Mouse (Mus musculus) myocyte (in vitro differentiated cells): Measurements from ENCODE around the gene Aff1. TPM values are rescaled to one million over a fixed set of nuclear protein-coding genes. Genes with fewer than 3 reads are reported as not detected.

ENCODE experiments used
- H3K27me3 ChIP-seq: one replicate; pipeline ENCODE4 v1.6.1; 2011; ENCODE audit not compliant: control insufficient read depth, insufficient read depth, insufficient read length
- H3K36me3 ChIP-seq: one replicate; pipeline ENCODE4 v1.6.1; 2011; ENCODE audit not compliant: control insufficient read depth, insufficient read depth
- H3K4me2 ChIP-seq: one replicate; pipeline ENCODE4 v1.6.1; 2011; ENCODE audit warnings: low read depth, control low read depth
- H3K4me3 ChIP-seq: one replicate; pipeline ENCODE4 v1.5.1; 2011; ENCODE audit warnings: mild to moderate bottlenecking, control low read depth, moderate library complexity
- H3K79me2 ChIP-seq: one replicate; pipeline ENCODE4 v1.6.1; 2011; ENCODE audit not compliant: control insufficient read depth, insufficient read depth
- H3ac ChIP-seq: one replicate; pipeline ENCODE4 v1.6.1; 2011; ENCODE audit not compliant: control insufficient read depth, insufficient read length
- CEBPB ChIP-seq: IDR thresholded peaks from 2 replicates; pipeline ENCODE4 v1.6.1; 2011; ENCODE audit warnings: mild to moderate bottlenecking, moderate library complexity; ENCODE audit not compliant: poor library complexity, insufficient read depth, severe bottlenecking
- MAX ChIP-seq: IDR thresholded peaks from one replicate; pipeline ENCODE4 v1.6.1; 2011; ENCODE audit warnings: low read depth, mild to moderate bottlenecking, control low read depth
- MYOD1 ChIP-seq, 3 experiments: IDR thresholded peaks; one replicate each; pipeline ENCODE4 v1.6.1; 2011; ENCODE audit warnings: control low read depth in 2 of 3, low read depth in 2 of 3, mild to moderate bottlenecking in 2 of 3, moderate library complexity in 1 of 3; ENCODE audit not compliant: insufficient read length in 2 of 3, control insufficient read depth in 1 of 3
- POLR2A ChIP-seq: IDR thresholded peaks from one replicate; pipeline ENCODE4 v1.6.1; 2011; ENCODE audit warnings: low read depth, mild to moderate bottlenecking, control low read depth, moderate library complexity; ENCODE audit not compliant: insufficient read length
- POLR2AphosphoS2 ChIP-seq: IDR thresholded peaks from one replicate; pipeline ENCODE4 v1.6.1; 2011; ENCODE audit warnings: low read depth, control low read depth; ENCODE audit not compliant: insufficient read length
- SRF ChIP-seq: IDR thresholded peaks from one replicate; pipeline ENCODE4 v1.6.1; 2011; ENCODE audit warnings: low read depth; ENCODE audit not compliant: control insufficient read depth, insufficient read length
- TCF12 ChIP-seq: IDR thresholded peaks from one replicate; pipeline ENCODE4 v1.6.1; 2011; ENCODE audit warnings: mild to moderate bottlenecking, control low read depth; ENCODE audit not compliant: poor library complexity, insufficient read depth, severe bottlenecking
- polyA plus RNA-seq: library from polyadenylated mRNA; unstranded; fragments of >200 nt; fragmentation: generic; extraction: Trizol; gene quantifications from one replicate; pipeline ENCODE4 v1.2.1, GENCODE M21; 2012; ENCODE audit warnings: missing spikeins

Gene Aff1
- polyA plus RNA-seq, 1 experiment: 16.4 TPM

GRCm38 (mm10) chr5:103889766-103890165, 197.6 kb downstream of the Aff1 start:
- Histone ChIP-seq H3K27me3 (no peaks in the 10 kb centered on the region), H3ac (no peak overlapping the region), H3K36me3 (no peaks in the 10 kb centered on the region), H3K79me2 (no peaks in the 10 kb centered on the region), H3K4me3 (no peak overlapping the region), H3K4me2 (no peak overlapping the region)
- TF ChIP-seq POLR2AphosphoS2 (no peak), SRF (no peak), POLR2A (no peak), MYOD1 (IDR thresholded peaks at IDR 0.05; ENCODE audit: control insufficient read depth in 1 of 3, insufficient read length in 2 of 3, low read depth in 2 of 3) (no peak), CEBPB (no peak)

GRCm38 (mm10) chr5:103898310-103898709, 206.1 kb downstream of the Aff1 start:
- H3ac ChIP-seq: no peak overlapping the region
- H3K27me3 ChIP-seq: no peaks in the 10 kb centered on the region
- H3K4me2 ChIP-seq: no peak overlapping the region
- H3K36me3 ChIP-seq: no peaks in the 10 kb centered on the region
- no peaks in the 10 kb centered on the region for H3K79me2 ChIP-seq
- TF ChIP-seq TCF12 (no peak), MYOD1 (IDR thresholded peaks at IDR 0.05; ENCODE audit: control insufficient read depth in 1 of 3, insufficient read length in 2 of 3, low read depth in 2 of 3) (no peak), MAX (no peak), SRF (no peak)
- no peak overlapping the region for H3K4me3 ChIP-seq

Other genes starting within 250 kb of the Aff1 start
- gene Slc10a6, start 63.0 kb upstream of the Aff1 start, polyA plus RNA-seq: 0.04 TPM
- not detected for gene 1700016H13Rik, start 36.4 kb upstream of the Aff1 start, polyA plus RNA-seq
- 7.2 TPM for gene Klhl8, start 218.9 kb downstream of the Aff1 start, polyA plus RNA-seq